19 mouse cellular contexts compared by ENCODE assay signal in the genomic region with DNA sequence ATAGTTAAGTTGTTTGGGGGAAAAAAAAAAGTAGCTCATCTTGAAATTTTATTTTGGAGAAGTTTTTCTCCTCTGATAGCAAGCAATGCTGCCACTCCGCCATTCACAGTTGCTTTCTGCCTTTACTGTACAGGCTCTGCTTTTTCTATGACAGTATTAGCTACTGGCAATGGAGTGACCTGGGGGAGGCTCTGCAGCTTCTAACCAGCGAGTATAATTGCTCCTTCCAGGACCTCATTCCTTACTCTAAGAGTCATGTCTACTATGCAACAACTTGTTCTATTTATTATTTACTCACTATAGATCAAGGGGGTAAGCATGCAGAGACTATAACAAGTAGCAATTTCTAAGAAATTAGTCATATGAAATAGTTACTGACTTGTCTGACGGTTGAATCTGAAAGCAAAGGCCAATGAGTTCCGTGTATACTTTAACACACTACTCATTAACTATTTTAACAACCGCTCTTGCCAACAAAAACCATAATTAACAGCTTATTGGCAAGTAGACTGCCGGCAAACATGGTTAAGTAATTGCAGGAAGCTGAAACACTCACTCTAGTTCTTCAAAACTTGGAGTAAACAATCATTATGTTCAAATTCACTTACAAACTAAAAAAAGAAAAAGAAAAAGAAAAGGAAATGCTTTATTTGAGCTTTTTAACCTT.
DNase-seq lines count a peak whose midpoint lies in the region; ATAC-seq and TF ChIP-seq lines count a peak whose summit lies in the region.
"Had no signal": no experiment of that assay in that cellular context is flagged by ENCODE, and none has a peak within 500 bp of the region (broad histone marks: within the 10 kb centered on the region; RNA-seq: fewer than 3 reads in every experiment).

No protein-coding gene starts in this region.

- POLR2A ChIA-PET in Patski (lab: Charles Lee): no interaction called here

- H3K4me2 ChIP-seq in kidney, embryonic 15.5 days: no peak overlapping the region
- H3K4me2 ChIP-seq: embryonic facial prominence, embryonic 13.5 days; heart, embryonic 13.5 days; hindbrain, embryonic 12.5 days had no signal

- WGBS in kidney, embryonic 15.5 days: 65% methylated on average over 6 of the region's 6 CpGs

- no peak for TF ChIP-seq CTCF in Patski (IDR thresholded peaks at IDR 0.05)

- no peak overlapping the region for H3K27ac ChIP-seq in kidney, embryonic 15.5 days
- H3K27ac ChIP-seq: embryonic facial prominence, embryonic 13.5 days; heart, embryonic 13.5 days; hindbrain, embryonic 12.5 days had no signal

- in situ Hi-C loops in Patski (cut with MboI; ENCODE audit: low pct_unique_long_range_greater_than_20kb): no loop called here

- no peaks in the 10 kb centered on the region for H3K36me3 ChIP-seq in kidney, embryonic 15.5 days
- H3K36me3 ChIP-seq: embryonic facial prominence, embryonic 13.5 days; heart, embryonic 13.5 days; hindbrain, embryonic 12.5 days had no signal

- no peak for ATAC-seq in kidney, embryonic 15.5 days (replicated peaks; ENCODE audit: low FRiP score)
- peak; percentile 92 for ATAC-seq in Patski
- ATAC-seq: forebrain, postnatal 0 days; hindbrain, embryonic 16.5 days; inflammation-experienced regulatory T-cells, adult 6 months had no signal

- H3K9ac ChIP-seq in kidney, embryonic 15.5 days: no peak overlapping the region
- H3K9ac ChIP-seq: embryonic facial prominence, embryonic 13.5 days; forebrain, postnatal 0 days; heart, embryonic 13.5 days; hindbrain, embryonic 12.5 days had no signal

- DNase-seq in kidney, adult 9 months: peak; percentile 76
- DNase-seq in Muller cell, postnatal 12 days (ENCODE audit: inconsistent ontology term): peak; percentile 60
- peak; percentile 33 for DNase-seq in Patski (ENCODE audit: low read depth, low spot score)
- DNase-seq in forelimb bud, embryonic 11.5 days (ENCODE audit: low read depth, low spot score): peak; percentile 6
- no peak for DNase-seq in right cerebral cortex, adult 2 months (ENCODE audit: low spot score in 2 of 2)
- DNase-seq: adrenal gland, postnatal 10 days; cerebellum, adult 18-20 months; cerebellum, adult 9-11 months; cerebellum, postnatal 36 days; forebrain, postnatal 0 days; gastrocnemius, postnatal 36 days; heart, adult 11 months; heart, postnatal 36 days had no signal

- no peaks in the 10 kb centered on the region for H3K4me1 ChIP-seq in kidney, embryonic 15.5 days
- H3K4me1 ChIP-seq: embryonic facial prominence, embryonic 13.5 days; heart, embryonic 13.5 days; hindbrain, embryonic 12.5 days had no signal

- H3K9me3 ChIP-seq in kidney, embryonic 15.5 days (replicated peaks): no peaks in the 10 kb centered on the region
- H3K9me3 ChIP-seq: embryonic facial prominence, embryonic 13.5 days; heart, embryonic 13.5 days; hindbrain, embryonic 12.5 days had no signal

- no peaks in the 10 kb centered on the region for H3K27me3 ChIP-seq in kidney, embryonic 15.5 days
- H3K27me3 ChIP-seq in Patski: no peaks in the 10 kb centered on the region
- H3K27me3 ChIP-seq: embryonic facial prominence, embryonic 13.5 days; heart, embryonic 13.5 days; hindbrain, embryonic 12.5 days had no signal

- CTCF ChIA-PET in Patski (lab: Charles Lee): interaction anchor here (1.0 to 2.5 kb wide), 5 partner anchors 13 to 89 kb away, joined by 3 to 7 read pairs (median 3); no protein-coding TSS in a partner anchor

- H3K4me3 ChIP-seq in kidney, embryonic 15.5 days (replicated peaks): no peak overlapping the region
- H3K4me3 ChIP-seq: embryonic facial prominence, embryonic 13.5 days; heart, embryonic 13.5 days; hindbrain, embryonic 12.5 days had no signal

Comparison
In these comparisons a context has a peak if more than half of its experiments do, and no peak if none do; other contexts are left out.
1. DNase-seq: peak in kidney, adult 9 months (single experiment), Muller cell, postnatal 12 days (single experiment), Patski (single experiment) and forelimb bud, embryonic 11.5 days (single experiment); none in right cerebral cortex, adult 2 months (0 of 2).